Mouse (Mus musculus) thymus, postnatal 10 days (tissue): ENCODE data around the gene Sec16b.

Source experiments
- DNase-seq, 2 experiments: peaks; one replicate each; pipeline ENCODE4 v3.0.0; 2021; ENCODE audit warnings: low spot score in 2 of 2

Gene Sec16b

DNA sequence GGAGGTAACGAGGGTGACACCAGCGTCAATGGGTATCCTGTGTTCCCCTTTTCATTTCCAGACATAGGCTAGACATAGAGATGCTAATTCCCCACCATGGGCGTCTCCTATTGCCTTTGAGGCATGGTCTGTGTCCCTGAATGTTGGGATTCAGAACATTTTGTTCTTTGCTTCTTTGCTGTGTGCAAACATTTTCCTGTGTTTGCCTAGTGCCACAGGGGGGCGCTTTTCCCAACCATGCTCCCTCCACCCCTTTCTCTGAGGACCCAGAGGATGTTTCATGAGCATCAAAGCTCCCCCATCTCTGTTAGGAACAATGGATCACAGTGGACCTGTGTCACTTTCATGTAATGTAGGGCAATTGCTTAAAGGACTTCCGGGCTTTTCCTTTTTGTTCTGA lies 51.6 kb downstream of the Sec16b start:
- DNase-seq: no peak

DNA sequence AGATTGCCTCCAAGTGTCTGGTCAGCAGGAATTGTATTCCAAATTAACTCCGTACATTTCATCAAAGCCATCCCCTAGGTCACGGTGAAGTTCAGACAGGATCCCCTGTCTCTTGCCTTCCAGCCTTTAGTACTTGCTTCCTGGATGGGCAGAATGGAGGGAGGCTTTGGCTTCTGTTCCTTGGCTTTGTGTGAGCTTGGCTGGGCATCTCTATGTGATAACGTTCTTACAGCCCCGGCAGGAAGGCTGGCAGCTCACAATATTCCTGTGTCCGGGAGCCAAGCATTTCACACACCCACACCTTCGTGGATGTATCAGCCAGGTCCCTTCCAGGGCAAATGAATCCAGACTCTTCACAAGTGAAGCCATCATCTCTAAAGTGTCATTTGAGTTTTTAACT lies 53.5 kb downstream of the Sec16b start:
- no peak for DNase-seq

DNA sequence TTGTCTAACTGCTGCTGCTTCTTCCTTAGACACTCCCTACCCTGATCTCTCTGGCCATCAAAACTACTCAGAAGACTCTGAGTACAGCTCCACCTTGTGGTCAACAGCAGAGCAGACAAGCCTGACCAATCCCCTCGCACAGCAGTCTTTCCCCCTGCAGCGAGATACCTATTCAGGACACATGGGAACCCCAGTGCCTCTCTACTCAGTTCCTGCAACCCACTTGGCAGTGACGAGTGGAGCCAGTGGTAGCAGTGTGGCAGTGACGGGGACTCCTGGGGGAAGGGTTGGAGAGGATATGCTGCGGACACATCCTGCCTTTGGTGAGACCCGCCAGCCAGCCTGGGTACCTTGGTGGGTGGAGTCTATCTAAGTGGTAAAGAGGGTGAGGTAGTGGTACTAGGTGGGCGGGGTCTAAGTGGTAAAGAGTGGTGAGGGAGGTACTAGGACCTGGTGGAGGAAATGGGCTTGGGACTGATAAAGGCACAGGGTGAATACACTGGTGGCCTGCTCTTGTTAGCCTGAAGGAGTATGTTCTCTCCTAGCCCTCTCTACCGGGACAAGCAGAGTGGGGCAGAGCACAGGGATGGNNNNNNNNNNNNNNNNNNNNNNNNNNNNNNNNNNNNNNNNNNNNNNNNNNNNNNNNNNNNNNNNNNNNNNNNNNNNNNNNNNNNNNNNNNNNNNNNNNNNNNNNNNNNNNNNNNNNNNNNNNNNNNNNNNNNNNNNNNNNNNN lies 54.3 kb downstream of the Sec16b start:
- DNase-seq: peak in 1 of 2 experiments; percentile 12

DNA sequence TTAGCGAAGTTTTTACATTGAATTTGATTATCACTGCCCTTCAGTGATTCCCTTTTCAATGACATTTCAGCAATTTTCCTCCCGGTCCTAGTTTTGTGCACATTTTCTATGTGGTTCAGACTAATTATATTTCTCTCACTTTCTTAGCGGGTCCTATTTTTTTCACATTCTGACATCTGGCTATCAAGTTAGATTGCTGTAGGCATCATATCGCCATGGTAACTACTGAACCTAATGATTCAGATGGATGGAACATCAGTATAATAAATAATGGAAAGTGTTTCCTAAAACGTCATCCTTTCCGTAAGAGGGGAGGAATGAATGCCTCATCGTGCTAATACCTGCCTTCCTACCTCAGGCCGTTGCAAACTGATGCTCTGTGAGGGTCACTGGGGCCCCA lies 61.3 kb downstream of the Sec16b start:
- no peak for DNase-seq

DNA sequence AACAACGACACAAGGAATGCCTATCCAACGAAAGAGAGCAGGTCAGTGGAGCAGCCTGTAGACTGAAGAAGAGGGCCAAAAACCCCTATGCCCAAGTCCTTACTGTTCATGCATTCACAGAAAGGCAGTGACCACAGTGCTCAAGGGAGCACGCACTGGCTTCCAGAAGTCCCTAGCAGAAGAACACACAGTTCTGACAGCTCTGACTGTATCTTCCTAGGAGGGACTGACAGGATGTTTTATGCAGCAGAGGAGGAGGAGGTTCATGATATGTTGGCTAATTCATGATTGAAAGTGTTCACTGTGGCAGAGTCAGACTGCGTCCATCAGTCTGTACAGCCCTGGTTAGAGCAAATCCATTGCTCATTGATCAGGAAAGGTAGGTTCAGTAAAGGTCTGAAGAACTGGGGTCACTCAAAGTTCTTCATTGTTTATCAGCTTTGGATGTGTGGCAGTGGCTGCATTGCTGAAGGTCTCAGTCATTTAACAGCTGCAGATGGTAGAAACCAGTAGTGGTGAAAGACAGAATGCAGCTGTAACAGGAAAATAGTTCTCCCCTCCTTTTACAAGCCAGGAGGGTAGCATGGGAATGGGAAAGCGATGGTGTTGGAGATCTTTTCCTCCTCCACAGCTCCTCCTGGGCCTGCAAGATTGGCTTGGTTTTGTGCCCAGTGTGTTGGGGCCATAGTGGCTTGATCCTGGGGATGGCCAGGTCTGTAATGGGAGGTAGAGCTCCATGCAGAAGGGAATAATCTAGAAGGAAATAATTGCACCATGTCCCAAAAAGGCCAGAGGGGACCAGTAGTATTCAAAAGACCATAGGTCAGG lies 62.9 kb downstream of the Sec16b start:
- no peak for DNase-seq

DNA sequence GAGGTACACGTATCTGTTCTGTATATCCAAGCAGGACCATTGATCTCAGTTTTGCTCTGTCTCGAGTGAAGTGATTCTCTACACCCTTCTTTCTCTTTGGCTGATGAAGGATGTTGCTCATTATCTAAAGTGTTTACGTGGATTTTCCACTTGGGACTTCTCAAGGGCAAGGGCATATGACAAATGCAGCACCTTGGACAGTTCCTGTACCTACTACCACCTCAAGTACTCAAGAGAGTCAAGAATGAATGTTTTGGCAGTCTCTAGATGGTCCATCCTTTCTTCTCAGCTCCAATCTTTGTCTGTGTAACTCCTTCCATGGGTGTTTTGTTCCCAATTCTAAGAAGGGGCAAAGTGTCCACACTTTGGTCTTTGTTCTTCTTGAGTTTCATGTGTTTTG lies 68.8 kb downstream of the Sec16b start:
- DNase-seq: no peak

DNA sequence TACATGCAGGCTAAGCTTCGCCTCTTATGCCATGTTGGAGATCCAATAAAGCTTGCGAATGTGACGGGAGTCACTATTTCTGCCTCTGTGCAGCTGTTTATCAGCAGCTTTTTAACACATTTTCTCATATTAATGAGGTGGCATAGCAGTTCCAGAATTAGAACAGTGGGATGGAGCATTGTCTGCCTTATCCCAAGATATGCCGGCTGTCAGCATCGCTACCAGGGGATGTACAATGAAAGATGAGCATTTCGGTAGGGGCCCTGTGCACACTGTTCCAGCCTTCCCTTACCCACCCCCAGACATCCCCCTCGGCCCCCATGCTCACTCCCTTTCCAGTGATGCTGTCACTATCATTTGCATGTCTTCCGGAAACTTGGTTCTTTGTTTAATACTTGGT lies 71.8 kb downstream of the Sec16b start:
- no peak for DNase-seq

DNA sequence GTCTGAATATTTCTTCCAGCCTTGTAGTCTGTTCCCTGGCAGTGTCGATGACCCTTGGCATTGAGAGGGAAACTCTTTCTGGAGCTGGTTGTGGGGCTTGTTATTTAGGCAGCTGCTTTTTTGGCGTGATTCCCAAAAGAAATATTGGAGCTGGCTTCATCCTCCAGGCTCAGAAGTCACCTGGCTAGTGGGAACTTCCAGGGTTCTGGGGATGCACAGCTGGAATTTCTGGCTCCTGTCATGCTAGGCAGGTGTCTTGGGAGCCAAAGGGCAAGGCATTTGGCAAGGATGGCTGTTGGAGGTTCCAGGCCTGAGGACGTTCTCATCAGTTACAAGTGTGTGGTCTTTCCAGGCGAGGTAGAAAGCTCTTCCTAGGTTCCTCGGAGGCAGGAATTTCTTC lies 80.0 kb downstream of the Sec16b start:
- DNase-seq: no peak

DNA sequence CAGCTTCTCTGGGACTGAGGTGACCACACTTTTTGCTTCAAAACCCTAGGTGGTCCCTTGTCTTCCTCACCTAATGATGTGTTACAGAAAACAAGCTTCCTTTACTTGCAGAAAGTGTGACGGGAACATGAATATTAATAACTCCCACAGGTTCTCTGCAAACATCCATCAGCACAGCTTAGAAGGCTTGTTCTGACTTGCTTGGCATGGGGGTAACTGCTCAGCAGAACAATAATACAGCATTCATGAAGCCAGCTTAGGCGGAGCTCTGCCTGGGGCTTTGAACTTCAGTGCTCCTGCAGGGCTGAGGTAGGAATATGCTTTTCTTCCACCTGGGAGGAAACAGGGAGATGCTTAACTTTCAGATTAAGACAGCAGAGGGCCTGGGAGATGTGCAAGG lies 85.5 kb downstream of the Sec16b start:
- no peak for DNase-seq

DNA sequence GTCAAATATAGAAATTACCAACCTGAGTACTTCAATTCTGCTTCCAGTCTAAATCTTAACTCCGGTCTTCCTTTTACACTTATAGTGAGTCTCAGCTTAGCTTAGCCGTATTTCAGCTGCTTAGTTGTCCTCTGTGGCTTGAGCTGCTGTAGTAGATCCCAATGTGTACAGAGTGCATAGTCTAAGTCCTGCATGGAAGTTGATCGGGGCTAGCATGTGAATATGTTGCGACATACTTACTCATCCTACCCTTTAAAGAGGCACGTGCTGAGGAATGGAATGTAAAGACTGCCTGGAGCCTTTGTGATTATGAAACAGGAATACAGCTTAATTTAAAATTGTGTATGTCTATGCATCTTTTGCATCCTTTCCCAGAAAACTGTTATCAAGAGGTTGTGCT lies 88.0 kb downstream of the Sec16b start:
- DNase-seq: no peak

DNA sequence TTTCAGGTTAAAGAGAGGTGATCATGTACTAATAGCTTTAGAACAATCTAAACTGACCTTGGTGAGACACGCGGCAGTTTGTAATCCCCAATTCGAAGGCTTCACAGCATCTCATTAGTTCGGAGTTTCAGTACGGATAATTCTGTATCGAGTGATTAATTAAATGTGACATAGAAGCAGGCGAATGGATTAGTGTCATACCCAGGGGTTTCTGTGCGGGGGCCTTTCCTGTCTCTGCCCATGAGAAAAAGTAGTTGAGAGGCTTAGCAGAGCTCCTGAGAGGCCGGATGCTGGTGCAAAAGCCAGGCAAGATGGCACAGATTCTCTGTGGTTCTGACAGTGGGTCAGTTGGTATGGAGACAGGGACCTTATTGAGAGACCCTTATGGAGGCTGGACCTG lies 88.6 kb downstream of the Sec16b start:
- DNase-seq: no peak

DNA sequence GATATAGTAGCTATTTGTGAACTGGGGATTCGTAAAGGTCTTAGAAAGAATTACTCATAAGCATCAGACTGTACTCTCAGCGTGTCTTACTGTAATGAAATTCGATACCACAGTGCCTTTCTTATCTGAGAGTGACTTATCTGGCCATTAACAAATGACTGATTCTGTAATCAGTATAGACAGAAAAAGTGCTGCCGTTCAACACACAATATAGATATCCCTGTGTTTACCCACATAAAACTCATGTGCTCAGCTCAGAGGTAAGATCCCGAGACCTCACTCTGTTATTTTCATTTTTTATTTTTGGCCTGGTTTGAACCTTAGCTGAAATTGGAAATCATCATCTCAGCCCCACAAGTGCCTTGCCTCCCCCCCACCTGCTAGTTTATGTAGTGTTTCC lies 98.0 kb downstream of the Sec16b start:
- DNase-seq: no peak
